Mouse (Mus musculus): ENCODE measurements around the gene Apba1.

The Apba1 gene

GRCm38 (mm10) chr19:23803221-23803870, 44.7 kb downstream of the Apba1 start:
- DNase-seq (ENCODE audit: low read depth, low spot score): no peak

- no peak for DNase-seq (ENCODE audit: low read depth, low spot score)
These were observed 48.1 kb downstream of the Apba1 start for GRCm38 (mm10) chr19:23806796-23807195.

- no peak for DNase-seq (ENCODE audit: low read depth, low spot score)
These were observed 48.7 kb downstream of the Apba1 start for GRCm38 (mm10) chr19:23807371-23807770.

- no peak for DNase-seq (ENCODE audit: low read depth, low spot score)
These were observed 50.5 kb downstream of the Apba1 start for GRCm38 (mm10) chr19:23809236-23809635.

- DNase-seq (ENCODE audit: low read depth, low spot score): no peak
These were observed 51.8 kb downstream of the Apba1 start for GRCm38 (mm10) chr19:23810512-23810911.

- DNase-seq (ENCODE audit: low read depth, low spot score): no peak
These were observed 52.3 kb downstream of the Apba1 start for GRCm38 (mm10) chr19:23810976-23811375.

- DNase-seq (ENCODE audit: low read depth, low spot score): no peak
These were observed 58.1 kb downstream of the Apba1 start for GRCm38 (mm10) chr19:23816762-23817161.

GRCm38 (mm10) chr19:23817196-23817595, 58.5 kb downstream of the Apba1 start:
- peak; percentile 23 for DNase-seq (ENCODE audit: low read depth, low spot score)

GRCm38 (mm10) chr19:23819882-23820281, 61.2 kb downstream of the Apba1 start:
- DNase-seq (ENCODE audit: low read depth, low spot score): no peak

GRCm38 (mm10) chr19:23822497-23822896, 63.8 kb downstream of the Apba1 start:
- no peak for DNase-seq (ENCODE audit: low read depth, low spot score)

- no peak for DNase-seq (ENCODE audit: low read depth, low spot score)
These were observed 64.8 kb downstream of the Apba1 start for GRCm38 (mm10) chr19:23823533-23823932.

GRCm38 (mm10) chr19:23826251-23826650, 67.6 kb downstream of the Apba1 start:
- DNase-seq (ENCODE audit: low read depth, low spot score): no peak

- DNase-seq (ENCODE audit: low read depth, low spot score): no peak
These were observed 72.1 kb downstream of the Apba1 start for GRCm38 (mm10) chr19:23830761-23831160.

- no peak for DNase-seq (ENCODE audit: low read depth, low spot score)
These were observed 75.3 kb downstream of the Apba1 start for GRCm38 (mm10) chr19:23833685-23834682.

- no peak for DNase-seq (ENCODE audit: low read depth, low spot score)
These were observed 76.0 kb downstream of the Apba1 start for GRCm38 (mm10) chr19:23834721-23835120.

GRCm38 (mm10) chr19:23855832-23856231, 97.1 kb downstream of the Apba1 start:
- no peak for DNase-seq (ENCODE audit: low read depth, low spot score)

GRCm38 (mm10) chr19:23858091-23858490, 99.4 kb downstream of the Apba1 start:
- peak; percentile 45 for DNase-seq (ENCODE audit: low read depth, low spot score)

GRCm38 (mm10) chr19:23858781-23859180, 100.1 kb downstream of the Apba1 start:
- DNase-seq (ENCODE audit: low read depth, low spot score): no peak

GRCm38 (mm10) chr19:23860151-23860820, 101.6 kb downstream of the Apba1 start:
- DNase-seq (ENCODE audit: low read depth, low spot score): peak; percentile 46

- peak; percentile 17 for DNase-seq (ENCODE audit: low read depth, low spot score)
These were observed 104.0 kb downstream of the Apba1 start for GRCm38 (mm10) chr19:23862736-23863135.

GRCm38 (mm10) chr19:23863959-23864358, 105.3 kb downstream of the Apba1 start:
- DNase-seq (ENCODE audit: low read depth, low spot score): no peak

- DNase-seq (ENCODE audit: low read depth, low spot score): no peak
These were observed 107.4 kb downstream of the Apba1 start for GRCm38 (mm10) chr19:23866045-23866444.

All from ES-CJ7 (cell line).